Mouse (Mus musculus) MEL (cell line): ENCODE results near the gene Btnl10. TPM values are rescaled to one million over a fixed set of nuclear protein-coding genes. Genes with fewer than 3 reads are reported as not detected.

Experiments used
- DNase-seq: peaks from one replicate; pipeline ENCODE4 v3.0.0; 2011; ENCODE audit warnings: low read depth, low spot score
- H3K27ac ChIP-seq: 2 replicates; pipeline ENCODE4 v1.5.1; 2012; ENCODE audit warnings: low read depth, mild to moderate bottlenecking, control low read depth, low read length, moderate library complexity; ENCODE audit not compliant: control insufficient read depth
- H3K27me3 ChIP-seq, 2 experiments: fragments of 150-350 bp in 1 of 2; sonication (generic) in 1 of 2; 2 replicates each; pipeline ENCODE4 v1.6.1; 2012; ENCODE audit warnings: low read length in 2 of 2, mild to moderate bottlenecking in 2 of 2, improper control_type of control experiment in 1 of 2, moderate library complexity in 1 of 2; ENCODE audit not compliant: insufficient read depth in 2 of 2, control insufficient read depth in 1 of 2
- H3K36me3 ChIP-seq, 2 experiments: 2 replicates each; pipeline ENCODE4 v1.6.1; 2012 to 2014; ENCODE audit warnings: low read length in 2 of 2, improper control_type of control experiment in 1 of 2, inconsistent platforms in 1 of 2, mild to moderate bottlenecking in 1 of 2; ENCODE audit not compliant: insufficient read depth in 2 of 2, control insufficient read depth in 1 of 2
- H3K4me1 ChIP-seq, 2 experiments: fragments of 150-350 bp in 1 of 2; sonication (generic) in 1 of 2; 2 replicates each; pipeline ENCODE4 v1.6.1; 2012; ENCODE audit warnings: low read length in 2 of 2, improper control_type of control experiment in 1 of 2, mild to moderate bottlenecking in 1 of 2; ENCODE audit not compliant: insufficient read depth in 2 of 2, control insufficient read depth in 1 of 2
- H3K4me3 ChIP-seq, 2 experiments: fragments of 150-350 bp in 1 of 2; sonication (generic) in 1 of 2; 2 replicates each; pipeline ENCODE4 v1.5.1; 2012; ENCODE audit warnings: low read depth in 2 of 2, low read length in 2 of 2, mild to moderate bottlenecking in 2 of 2, moderate library complexity in 2 of 2, control low read depth in 1 of 2, improper control_type of control experiment in 1 of 2; ENCODE audit not compliant: control insufficient read depth in 1 of 2, insufficient read depth in 1 of 2
- H3K79me2 ChIP-seq: 2 replicates; pipeline ENCODE4 v1.6.1; 2012; ENCODE audit warnings: mild to moderate bottlenecking, low read length, moderate library complexity; ENCODE audit not compliant: control insufficient read depth, poor library complexity, insufficient read depth
- H3K9ac ChIP-seq: 2 replicates; pipeline ENCODE4 v1.6.1; 2012; ENCODE audit warnings: low read depth, mild to moderate bottlenecking, control low read depth, low read length, moderate library complexity; ENCODE audit not compliant: control insufficient read depth, poor library complexity, severe bottlenecking
- H3K9me3 ChIP-seq: fragments of 150-350 bp; sonication (generic); replicated peaks from 2 replicates; pipeline ENCODE4 v1.6.1; 2012; ENCODE audit warnings: mild to moderate bottlenecking, low read length, improper control_type of control experiment, moderate library complexity; ENCODE audit not compliant: insufficient read depth
- BHLHE40 ChIP-seq: IDR thresholded peaks from 2 replicates; pipeline ENCODE4 v1.6.1; 2012; ENCODE audit warnings: low read depth, mild to moderate bottlenecking, inconsistent platforms, low read length, improper control_type of control experiment, borderline replicate concordance
- CHD1 ChIP-seq: IDR thresholded peaks from 2 replicates; pipeline ENCODE4 v1.6.1; 2012; ENCODE audit warnings: low read depth, mild to moderate bottlenecking, inconsistent platforms, low read length, improper control_type of control experiment
- CHD2 ChIP-seq: IDR thresholded peaks from 2 replicates; pipeline ENCODE4 v1.6.1; 2011; ENCODE audit warnings: low read length, improper control_type of control experiment
- CTCF ChIP-seq, 3 experiments: IDR thresholded peaks in 2 of 3; conservative IDR thresholded peaks in 1 of 3; 2 replicates each; pipeline ENCODE4 v1.5.1; 2011 to 2012; ENCODE audit warnings: low read length in 3 of 3, low read depth in 2 of 3, mild to moderate bottlenecking in 2 of 3, improper control_type of control experiment in 1 of 3, inconsistent platforms in 1 of 3, mixed read lengths in 1 of 3, moderate library complexity in 1 of 3; ENCODE audit not compliant: control insufficient read depth in 1 of 3, insufficient read depth in 1 of 3, poor library complexity in 1 of 3, severe bottlenecking in 1 of 3
- E2F4 ChIP-seq: IDR thresholded peaks from 2 replicates; pipeline ENCODE4 v1.6.1; 2011; ENCODE audit warnings: low read depth, low read length, improper control_type of control experiment, borderline replicate concordance
- ETS1 ChIP-seq: IDR thresholded peaks from 2 replicates; pipeline ENCODE4 v1.6.1; 2012; ENCODE audit warnings: low read depth, mild to moderate bottlenecking, inconsistent platforms, low read length, improper control_type of control experiment, moderate library complexity
- GABPA ChIP-seq: IDR thresholded peaks from 2 replicates; pipeline ENCODE4 v1.6.1; 2012; ENCODE audit warnings: low read depth, mild to moderate bottlenecking, inconsistent platforms, low read length, improper control_type of control experiment, moderate library complexity
- JUND ChIP-seq: IDR thresholded peaks from 2 replicates; pipeline ENCODE4 v1.6.1; 2011; ENCODE audit warnings: low read depth, mild to moderate bottlenecking, improper control_type of control experiment, low read length
- MAFK ChIP-seq: IDR thresholded peaks from 2 replicates; pipeline ENCODE4 v1.6.1; 2011; ENCODE audit warnings: low read depth, mild to moderate bottlenecking, low read length, improper control_type of control experiment, borderline replicate concordance
- MAZ ChIP-seq: IDR thresholded peaks from 2 replicates; pipeline ENCODE4 v1.6.1; 2012; ENCODE audit warnings: low read depth, mild to moderate bottlenecking, inconsistent platforms, low read length, improper control_type of control experiment
- MEF2A ChIP-seq: IDR thresholded peaks from 2 replicates; pipeline ENCODE4 v1.6.1; 2014; ENCODE audit warnings: low read depth, mild to moderate bottlenecking, inconsistent platforms, low read length, improper control_type of control experiment; ENCODE audit not compliant: poor library complexity, insufficient replicate concordance, severe bottlenecking; ENCODE audit errors: extremely low read depth
- MYC ChIP-seq: IDR thresholded peaks from 2 replicates; pipeline ENCODE4 v1.6.1; 2011; ENCODE audit warnings: low read depth, mild to moderate bottlenecking, low read length, improper control_type of control experiment, moderate library complexity
- NELFE ChIP-seq: IDR thresholded peaks from 2 replicates; pipeline ENCODE4 v1.6.1; 2011; ENCODE audit warnings: low read depth, low read length, improper control_type of control experiment
- NRF1 ChIP-seq: IDR thresholded peaks from 2 replicates; pipeline ENCODE4 v1.6.1; 2014; ENCODE audit warnings: low read depth, mild to moderate bottlenecking, inconsistent platforms, low read length, improper control_type of control experiment, moderate library complexity; ENCODE audit not compliant: poor library complexity, insufficient read depth, severe bottlenecking
- POLR2A ChIP-seq, 2 experiments: IDR thresholded peaks; 2 replicates each; pipeline ENCODE4 v1.6.1; 2011 to 2012; ENCODE audit warnings: low read length in 2 of 2, mild to moderate bottlenecking in 2 of 2, control low read depth in 1 of 2, improper control_type of control experiment in 1 of 2, low read depth in 1 of 2, moderate library complexity in 1 of 2; ENCODE audit not compliant: control insufficient read depth in 1 of 2, insufficient read depth in 1 of 2, poor library complexity in 1 of 2
- POLR2AphosphoS5 ChIP-seq: IDR thresholded peaks from 2 replicates; pipeline ENCODE4 v1.6.1; 2012; ENCODE audit warnings: low read depth, borderline replicate concordance, mild to moderate bottlenecking, inconsistent platforms, low read length, moderate library complexity, mixed read lengths
- RAD21 ChIP-seq: IDR thresholded peaks from 2 replicates; pipeline ENCODE4 v1.6.1; 2011; ENCODE audit warnings: mild to moderate bottlenecking, low read depth, low read length, improper control_type of control experiment
- RCOR1 ChIP-seq: IDR thresholded peaks from 2 replicates; pipeline ENCODE4 v1.6.1; 2012; ENCODE audit warnings: low read depth, mild to moderate bottlenecking, inconsistent platforms, low read length, improper control_type of control experiment
- SIN3A ChIP-seq: IDR thresholded peaks from 2 replicates; pipeline ENCODE4 v1.6.1; 2012; ENCODE audit warnings: low read length, improper control_type of control experiment, inconsistent platforms
- SMC3 ChIP-seq: IDR thresholded peaks from 2 replicates; pipeline ENCODE4 v1.6.1; 2011; ENCODE audit warnings: low read depth, low read length, improper control_type of control experiment
- TAL1 ChIP-seq: IDR thresholded peaks from 2 replicates; pipeline ENCODE4 v1.6.1; 2012; ENCODE audit warnings: mild to moderate bottlenecking, inconsistent platforms, low read length, moderate library complexity, mixed read lengths
- UBTF ChIP-seq: IDR thresholded peaks from 2 replicates; pipeline ENCODE4 v1.6.1; 2012; ENCODE audit warnings: low read depth, mild to moderate bottlenecking, inconsistent platforms, low read length, improper control_type of control experiment, moderate library complexity, borderline replicate concordance; ENCODE audit not compliant: insufficient read depth
- USF1 ChIP-seq: IDR thresholded peaks from 2 replicates; pipeline ENCODE4 v1.6.1; 2014; ENCODE audit warnings: low read depth, mild to moderate bottlenecking, inconsistent platforms, low read length, improper control_type of control experiment, moderate library complexity
- USF2 ChIP-seq, 2 experiments: IDR thresholded peaks; 2 replicates each; pipeline ENCODE4 v1.6.1; 2011 to 2012; ENCODE audit warnings: improper control_type of control experiment in 2 of 2, low read length in 2 of 2, borderline replicate concordance in 1 of 2, inconsistent platforms in 1 of 2, low read depth in 1 of 2, mild to moderate bottlenecking in 1 of 2; ENCODE audit not compliant: insufficient read depth in 1 of 2
- ZC3H11A ChIP-seq: IDR thresholded peaks from 2 replicates; pipeline ENCODE4 v1.6.1; 2012; ENCODE audit warnings: low read depth, mild to moderate bottlenecking, inconsistent platforms, low read length, improper control_type of control experiment
- ZKSCAN1 ChIP-seq: IDR thresholded peaks from 2 replicates; pipeline ENCODE4 v1.6.1; 2012; ENCODE audit warnings: low read depth, mild to moderate bottlenecking, inconsistent platforms, low read length, improper control_type of control experiment, moderate library complexity
- ZMIZ1 ChIP-seq: IDR thresholded peaks from 2 replicates; pipeline ENCODE4 v1.6.1; 2012; ENCODE audit warnings: low read depth, mild to moderate bottlenecking, inconsistent platforms, low read length, improper control_type of control experiment, moderate library complexity
- polyA plus RNA-seq, 2 experiments: library from polyadenylated mRNA; stranded (reverse) in 1 of 2; unstranded in 1 of 2; fragments of >175 nt in 1 of 2; fragments of >200 nt in 1 of 2; gene quantifications; 2 replicates each; pipeline versions ENCODE4 v1.2.1 to v1.2.4; 2012; ENCODE audit warnings: low replicate concordance in 2 of 2, low read depth in 1 of 2; ENCODE audit not compliant: insufficient read length in 2 of 2, insufficient read depth in 1 of 2, missing spikeins in 1 of 2
- total RNA-seq: library from RNA; depleted of rRNA; stranded (reverse); fragments of 300-350 nt; gene quantifications from 2 replicates; pipeline ENCODE4 v1.2.3, GENCODE M21; 2012

Gene Btnl10
- total and polyA plus RNA-seq, 3 experiments: 0.92 to 1.7 TPM; not detected in 1

DNA sequence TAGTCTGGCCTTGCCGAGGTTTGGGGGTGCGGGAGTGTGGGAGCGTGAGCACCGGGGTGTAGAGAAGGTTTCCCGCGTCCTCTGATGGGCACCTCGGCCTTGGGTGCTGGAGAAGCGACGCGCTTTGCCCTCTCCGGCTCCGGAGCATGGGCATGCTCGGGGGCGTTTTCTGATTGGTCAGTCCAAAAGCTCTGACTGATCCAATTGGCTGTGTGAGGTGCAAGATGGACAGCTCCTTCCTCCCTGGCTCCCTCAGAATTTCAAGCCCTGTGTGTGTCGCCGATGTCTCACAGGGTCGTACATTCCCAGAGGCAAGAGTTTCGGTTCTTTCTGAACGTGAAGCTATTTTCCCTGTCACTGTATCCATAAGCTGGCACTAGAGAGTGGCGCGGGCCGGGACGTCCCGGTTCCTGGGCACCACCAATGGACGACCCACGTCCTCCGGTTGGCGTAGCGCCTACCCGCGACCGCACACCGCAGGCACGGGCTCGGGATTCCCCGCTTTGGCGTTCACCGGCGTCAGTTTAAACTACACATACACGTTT lies 42.3 kb downstream of the Btnl10 start:
- TF ChIP-seq E2F4: no peak
- no peak for TF ChIP-seq SIN3A
- no peak for TF ChIP-seq JUND
- TF ChIP-seq ZMIZ1: no peak
- TF ChIP-seq GABPA: no peak
- no peak for TF ChIP-seq RCOR1
- TF ChIP-seq USF1: no peak
- no peak for TF ChIP-seq NELFE
- TF ChIP-seq ETS1: no peak
- no peak for TF ChIP-seq BHLHE40
- no peak for TF ChIP-seq POLR2AphosphoS5
- no peak for TF ChIP-seq MEF2A
- TF ChIP-seq ZC3H11A: no peak
- TF ChIP-seq CHD2: no peak
- TF ChIP-seq TAL1: no peak
- no peak for TF ChIP-seq CHD1
- TF ChIP-seq SMC3: no peak
- no peak for TF ChIP-seq USF2 (IDR thresholded peaks at IDR 0.05; ENCODE audit: borderline replicate concordance in 1 of 2, insufficient read depth in 1 of 2, low read depth in 1 of 2, low read length in 2 of 2)
- no peak overlapping the region for H3K4me3 ChIP-seq
- DNase-seq: no peak
- no peaks in the 10 kb centered on the region for H3K9me3 ChIP-seq
- H3K27ac ChIP-seq: no peak overlapping the region
- no peak overlapping the region for H3K9ac ChIP-seq
- peaks cover 0 to 10% of the 10 kb centered on the region in 2 experiments; a peak in 2 of 4 replicates for H3K36me3 ChIP-seq
- H3K4me1 ChIP-seq: peaks cover 5% of the 10 kb centered on the region in 2 experiments; a peak in 3 of 4 replicates
- H3K27me3 ChIP-seq: no peaks in the 10 kb centered on the region
- peaks cover 10% of the 10 kb centered on the region for H3K79me2 ChIP-seq

GRCm38 (mm10) chr11:58961364-58962177 lies 43.9 kb downstream of the Btnl10 start:
- no peak overlapping the region for H3K4me3 ChIP-seq
- H3K9ac ChIP-seq: no peak overlapping the region
- no peaks in the 10 kb centered on the region for H3K79me2 ChIP-seq
- no peaks in the 10 kb centered on the region for H3K27me3 ChIP-seq
- no peaks in the 10 kb centered on the region for H3K9me3 ChIP-seq
- H3K4me1 ChIP-seq: peaks cover 0 to 5% of the 10 kb centered on the region in 2 experiments; a peak in 2 of 4 replicates
- H3K27ac ChIP-seq: no peak overlapping the region
- TF ChIP-seq MAFK: no peak
- TF ChIP-seq CHD2: no peak
- TF ChIP-seq NRF1: no peak
- no peak for TF ChIP-seq MYC
- no peak for TF ChIP-seq CTCF (IDR thresholded peaks at IDR 0.05 in 2 of 3, conservative IDR thresholded peaks at IDR 0.05 in 1 of 3; ENCODE audit: control insufficient read depth in 1 of 3, insufficient read depth in 1 of 3, low read depth in 2 of 3, low read length in 3 of 3, poor library complexity in 1 of 3, severe bottlenecking in 1 of 3)
- TF ChIP-seq E2F4: no peak
- TF ChIP-seq RAD21: no peak
- TF ChIP-seq SIN3A: no peak
- TF ChIP-seq ZKSCAN1: no peak
- TF ChIP-seq ZC3H11A: no peak
- TF ChIP-seq USF1: no peak
- no peak for TF ChIP-seq CHD1
- no peak for TF ChIP-seq MAZ
- no peak for TF ChIP-seq POLR2A (IDR thresholded peaks at IDR 0.05; ENCODE audit: control insufficient read depth in 1 of 2, insufficient read depth in 1 of 2, low read depth in 1 of 2, low read length in 2 of 2, poor library complexity in 1 of 2)
- no peak for TF ChIP-seq GABPA
- no peak for TF ChIP-seq UBTF
- TF ChIP-seq BHLHE40: no peak
- peaks cover 0 to 4% of the 10 kb centered on the region in 2 experiments; a peak in 2 of 4 replicates for H3K36me3 ChIP-seq
- DNase-seq: no peak
